12 mouse cellular contexts compared by ENCODE assay signal in the genomic region with DNA sequence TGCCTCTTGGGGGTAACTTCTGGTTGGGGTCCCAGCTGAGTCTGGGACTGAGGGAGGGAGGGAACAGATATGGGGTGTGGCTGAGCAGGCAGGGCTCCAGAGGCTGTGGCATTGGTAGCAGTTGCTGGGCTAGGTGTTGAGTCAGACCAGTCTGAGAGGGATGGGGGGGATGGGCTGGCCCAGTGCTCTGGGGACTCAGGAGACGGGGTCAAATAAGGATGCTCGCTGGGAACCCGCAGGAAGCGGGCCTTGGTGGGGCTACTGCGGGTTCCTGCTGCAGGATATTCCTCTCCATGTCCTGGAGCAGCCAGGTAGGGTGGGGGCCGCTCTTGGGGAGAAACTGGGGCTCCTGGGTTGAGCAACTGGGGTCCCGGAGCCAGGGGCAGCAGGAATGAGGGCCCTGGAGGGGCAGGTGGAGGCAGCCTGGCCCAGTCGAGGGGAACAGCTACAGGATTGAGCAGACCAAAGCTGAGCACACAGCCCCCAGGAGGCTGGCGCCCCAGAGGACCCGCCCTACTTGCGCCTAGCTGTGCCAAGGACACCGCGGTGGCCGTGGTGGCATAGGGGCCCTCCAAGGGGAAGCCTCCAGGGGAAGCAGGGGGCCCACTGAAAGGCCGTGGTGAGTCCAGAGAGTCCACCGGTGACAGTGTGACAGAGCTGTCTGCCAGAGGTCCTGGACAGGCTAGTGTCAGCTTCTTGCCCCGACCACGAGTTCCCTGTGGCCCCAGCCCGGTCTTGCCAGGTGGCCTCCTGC. TPM values are rescaled to one million over a fixed set of nuclear protein-coding genes. Genes with fewer than 3 reads are reported as not detected.
A peak's percentile ranks its signal among the peaks of the same experiment; 100 is the strongest.
DNase-seq lines count a peak whose midpoint lies in the region; ATAC-seq and TF ChIP-seq lines count a peak whose summit lies in the region.
"Had no signal": no experiment of that assay in that cellular context is flagged by ENCODE, and none has a peak within 500 bp of the region (broad histone marks: within the 10 kb centered on the region; RNA-seq: fewer than 3 reads in every experiment).

No protein-coding gene starts in this region.

- H3K9ac ChIP-seq in forebrain, embryonic 12.5 days: no peak overlapping the region
- H3K9ac ChIP-seq in forebrain, postnatal 0 days: no peak overlapping the region
- 0 out of 2 replicates have a peak overlapping the region, but pooled peaks have one; percentile 7 for H3K9ac ChIP-seq in heart, postnatal 0 days (replicated peaks; ENCODE audit: low read depth, low read length)
- H3K9ac ChIP-seq: embryonic facial prominence, embryonic 12.5 days; lung, embryonic 14.5 days had no signal

- DNase-seq in forebrain, postnatal 0 days: no peak
- DNase-seq in heart, postnatal 0 days (ENCODE audit: low spot score): no peak
- DNase-seq in layer of hippocampus, adult 11-12 months (ENCODE audit: low spot score): no peak
- no peak for DNase-seq in B cell, adult 2 months
- DNase-seq: cerebellum, adult 11 months; lung, embryonic 14.5 days; thymus, postnatal 4 days had no signal

- H3K4me2 ChIP-seq in forebrain, embryonic 12.5 days: no peak overlapping the region
- H3K4me2 ChIP-seq in forebrain, postnatal 0 days (ENCODE audit: low read depth): no peak overlapping the region
- H3K4me2 ChIP-seq in heart, postnatal 0 days (ENCODE audit: low read depth, low read length): no peak overlapping the region
- H3K4me2 ChIP-seq: embryonic facial prominence, embryonic 12.5 days; lung, embryonic 14.5 days had no signal

- H3K27ac ChIP-seq in forebrain, embryonic 12.5 days: 0 out of 2 replicates have a peak overlapping the region, but pooled peaks have one; percentile 13
- no peak overlapping the region for H3K27ac ChIP-seq in forebrain, postnatal 0 days (ENCODE audit: low read depth, low read length)
- no peak overlapping the region for H3K27ac ChIP-seq in heart, postnatal 0 days (ENCODE audit: low read depth)
- H3K27ac ChIP-seq: embryonic facial prominence, embryonic 12.5 days had no signal

- H3K4me1 ChIP-seq in forebrain, embryonic 12.5 days: peaks cover 9% of the 10 kb centered on the region
- H3K4me1 ChIP-seq in forebrain, postnatal 0 days (ENCODE audit: insufficient read depth): peaks cover 6% of the 10 kb centered on the region; the same call in 1 of the 2 replicates
- peaks cover 74% of the 10 kb centered on the region for H3K4me1 ChIP-seq in megakaryocyte, embryonic 14.5 days
- peaks cover 26% of the 10 kb centered on the region for H3K4me1 ChIP-seq in heart, postnatal 0 days (ENCODE audit: control insufficient read depth, insufficient read depth)

- peaks cover 48% of the 10 kb centered on the region for H3K36me3 ChIP-seq in forebrain, embryonic 12.5 days (replicated peaks)
- H3K36me3 ChIP-seq in forebrain, postnatal 0 days (ENCODE audit: insufficient read depth): no peaks in the 10 kb centered on the region
- H3K36me3 ChIP-seq in megakaryocyte, embryonic 14.5 days (replicated peaks; ENCODE audit: low read length): peaks cover 80% of the 10 kb centered on the region
- no peaks in the 10 kb centered on the region for H3K36me3 ChIP-seq in heart, postnatal 0 days (replicated peaks; ENCODE audit: control insufficient read depth, insufficient read depth, low read length)

- TF ChIP-seq EP300 in heart, postnatal 0 days (IDR thresholded peaks at IDR 0.05; ENCODE audit: low read depth): no peak

- H3K9me3 ChIP-seq in forebrain, embryonic 12.5 days: no peaks in the 10 kb centered on the region
- H3K9me3 ChIP-seq in forebrain, postnatal 0 days (ENCODE audit: low read length): no peaks in the 10 kb centered on the region
- peaks cover 2% of the 10 kb centered on the region for H3K9me3 ChIP-seq in megakaryocyte, embryonic 14.5 days
- H3K9me3 ChIP-seq in heart, postnatal 0 days (replicated peaks; ENCODE audit: control insufficient read depth, low read length): no peaks in the 10 kb centered on the region
- H3K9me3 ChIP-seq: embryonic facial prominence, embryonic 12.5 days had no signal

- 77% methylated on average over 19 of the region's 19 CpGs for WGBS in forebrain, embryonic 12.5 days
- WGBS in forebrain, postnatal 0 days: 84% methylated on average over 19 of the region's 19 CpGs
- WGBS in heart, postnatal 0 days: 73% methylated on average over 19 of the region's 19 CpGs

- no peak overlapping the region for H3K4me3 ChIP-seq in forebrain, embryonic 12.5 days (replicated peaks)
- no peak overlapping the region for H3K4me3 ChIP-seq in forebrain, postnatal 0 days (ENCODE audit: low read depth, low read length)
- peak overlapping the region; percentile 60 for H3K4me3 ChIP-seq in megakaryocyte, embryonic 14.5 days (replicated peaks)
- no peak overlapping the region for H3K4me3 ChIP-seq in heart, postnatal 0 days (ENCODE audit: low read depth, low read length)
- H3K4me3 ChIP-seq: embryonic facial prominence, embryonic 12.5 days had no signal

- no peak for TF ChIP-seq CTCF in forebrain, postnatal 0 days (IDR thresholded peaks at IDR 0.05; ENCODE audit: low read depth)
- no peak for TF ChIP-seq CTCF in heart, postnatal 0 days (IDR thresholded peaks at IDR 0.05; ENCODE audit: low read depth)

- H3K27me3 ChIP-seq in forebrain, embryonic 12.5 days: peaks cover 3% of the 10 kb centered on the region; the same call in 1 of the 2 replicates
- H3K27me3 ChIP-seq in forebrain, postnatal 0 days (ENCODE audit: insufficient read depth, low read length): no peaks in the 10 kb centered on the region
- no peaks in the 10 kb centered on the region for H3K27me3 ChIP-seq in megakaryocyte, embryonic 14.5 days (replicated peaks)
- no peaks in the 10 kb centered on the region for H3K27me3 ChIP-seq in heart, postnatal 0 days (ENCODE audit: control insufficient read depth, insufficient read depth, low read length)
- H3K27me3 ChIP-seq: embryonic facial prominence, embryonic 12.5 days had no signal

- no peak for ATAC-seq in forebrain, embryonic 12.5 days (ENCODE audit: low FRiP score)
- no peak for ATAC-seq in forebrain, postnatal 0 days
- ATAC-seq in megakaryocyte, adult 5-6 weeks (ENCODE audit: poor library complexity, severe bottlenecking): no peak
- ATAC-seq in heart, postnatal 0 days (ENCODE audit: insufficient read depth, low read depth): peak; percentile 31
- no peak for ATAC-seq in erythroblast, adult 5-6 weeks (replicated peaks; ENCODE audit: low FRiP score, poor library complexity, severe bottlenecking)

RNA-seq across cellular contexts. Expression of a gene that starts 44.6 kb away (rescaled TPM):
- 21.4 and 24.4 TPM in 2 replicates for polyA plus RNA-seq in forebrain, embryonic 12.5 days (2016; fragmentation: Nextera tagmentation; extraction: Ambion mirVana)
- 13.5 and 22.5 TPM in 2 replicates for total RNA-seq in forebrain, postnatal 0 days (2014; rRNA removed)
- 2.3 and 3.3 TPM in 2 replicates for polyA plus RNA-seq in forebrain, postnatal 0 days (2015; fragmentation: Nextera tagmentation; extraction: Ambion mirVana)
- 0.23 and 1.4 TPM in 2 replicates for polyA plus RNA-seq in megakaryocyte, embryonic 14.5 days (2012; ENCODE audit: insufficient read depth, low replicate concordance)
- total RNA-seq in megakaryocyte, adult 5-6 weeks (2015): 0.18 TPM in 1 of 2 replicates, not detected in the other
- 0.04 and 0.08 TPM in 2 replicates for total RNA-seq in megakaryocyte, adult 5-6 weeks (2017)
- total RNA-seq in heart, postnatal 0 days (2014; rRNA removed; ENCODE audit: low replicate concordance): 36.8 and 53.6 TPM in 2 replicates
- 3.7 TPM in 2 replicates for polyA plus RNA-seq in heart, postnatal 0 days (2015; fragmentation: Nextera tagmentation; extraction: Ambion mirVana)
- total RNA-seq in erythroblast, adult 5-6 weeks (2015; ENCODE audit: low replicate concordance): not detected in 2 replicates
- total RNA-seq in erythroblast, adult 5-6 weeks (2017; ENCODE audit: low replicate concordance): 0.09 and 0.14 TPM in 2 replicates

Comparison
In these comparisons a context has a peak if more than half of its experiments do, and no peak if none do; other contexts are left out.
1. RNA of a gene that starts 44.6 kb away (total RNA-seq): 36.8 to 53.6 TPM in heart, postnatal 0 days and 13.5 to 22.5 TPM in forebrain, postnatal 0 days; 0.09 to 0.14 TPM in erythroblast, adult 5-6 weeks and 0.04 to 0.18 TPM in megakaryocyte, adult 5-6 weeks; every median in the first group is over 10 times any median in the second.